Mouse (Mus musculus): ENCODE data around the gene Lrrc10b.

- TF ChIP-seq CTCF (IDR thresholded peaks at IDR 0.05; ENCODE audit: low read depth) (no peak), EP300 (IDR thresholded peaks at IDR 0.05; ENCODE audit: low read depth) (peak; percentile 70; the same call in 1 of the 2 replicates)
Measured at GRCm38 (mm10) chr19:10469171-10469658, 11.9 kb upstream of the Lrrc10b start.
